31 mouse cellular contexts compared by ENCODE assay signal in genomic region chr5:66298856-66299255, GRCm38 (mm10). TPM values are rescaled to one million over a fixed set of nuclear protein-coding genes. Genes with fewer than 3 reads are reported as not detected.
DNase-seq lines count a peak whose midpoint lies in the region; ATAC-seq and TF ChIP-seq lines count a peak whose summit lies in the region.
"Had no signal": no experiment of that assay in that cellular context is flagged by ENCODE, and none has a peak within 500 bp of the region (broad histone marks: within the 10 kb centered on the region; RNA-seq: fewer than 3 reads in every experiment).

No protein-coding gene starts in this region.

- no peak for TF ChIP-seq CTCF in layer of hippocampus, adult 2 months (conservative IDR thresholded peaks at IDR 0.05)

- H3K4me3 ChIP-seq in forebrain, embryonic 14.5 days (ENCODE audit: low read depth, low read length): no peak overlapping the region
- no peak overlapping the region for H3K4me3 ChIP-seq in forebrain, embryonic 10.5 days
- no peak overlapping the region for H3K4me3 ChIP-seq in layer of hippocampus, adult 2 months
- H3K4me3 ChIP-seq: embryonic facial prominence, embryonic 10.5 days; embryonic facial prominence, embryonic 15.5 days; gastrocnemius, adult 2 months; heart, embryonic 15.5 days; hindbrain, embryonic 12.5 days; intestine, embryonic 15.5 days had no signal

- peaks cover 4% of the 10 kb centered on the region for H3K36me3 ChIP-seq in forebrain, embryonic 14.5 days (ENCODE audit: control insufficient read depth, insufficient read depth, low read length)
- peaks cover 10% of the 10 kb centered on the region; the same call in 1 of the 2 replicates for H3K36me3 ChIP-seq in forebrain, embryonic 10.5 days (replicated peaks)
- H3K36me3 ChIP-seq: intestine, embryonic 15.5 days had no signal

- H3K4me2 ChIP-seq in forebrain, embryonic 14.5 days (ENCODE audit: low read length): no peak overlapping the region
- H3K4me2 ChIP-seq: embryonic facial prominence, embryonic 15.5 days; heart, embryonic 15.5 days; hindbrain, embryonic 12.5 days; intestine, embryonic 15.5 days had no signal

- peak; percentile 16 for DNase-seq in adrenal gland, adult 2 months
- no peak for DNase-seq in adrenal gland, postnatal 25 days
- peak; percentile 35 for DNase-seq in forebrain, embryonic 14.5 days (ENCODE audit: low spot score)
- no peak for DNase-seq in forebrain, embryonic 10.5 days (ENCODE audit: extremely low spot score, low spot score)
- no peak for DNase-seq in layer of hippocampus, adult 2 months (ENCODE audit: low spot score in 2 of 2)
- no peak for DNase-seq in layer of hippocampus, adult 11-12 months (ENCODE audit: low spot score)
- DNase-seq in embryo, embryonic 11 days: no peak
- DNase-seq: cerebellum, adult 11-12 months; cerebellum, postnatal 14 days; gastrocnemius, adult 2 months; gastrocnemius, postnatal 36 days; heart, postnatal 36 days; kidney, adult 2 months; kidney, postnatal 4 days; layer of hippocampus, adult 9-11 months; liver; lung, adult 2 months; lung, postnatal 10 days; midbrain, embryonic 14.5 days; thymus, postnatal 14 days had no signal

- 77% methylated on average over 6 of the region's 6 CpGs for WGBS in forebrain, embryonic 14.5 days
- 97% methylated on average over 6 of the region's 6 CpGs for WGBS in forebrain, embryonic 10.5 days

- no peaks in the 10 kb centered on the region for H3K9me3 ChIP-seq in forebrain, embryonic 14.5 days (replicated peaks; ENCODE audit: control insufficient read depth, low read length)
- H3K9me3 ChIP-seq in forebrain, embryonic 10.5 days: no peaks in the 10 kb centered on the region
- H3K9me3 ChIP-seq: embryonic facial prominence, embryonic 10.5 days; embryonic facial prominence, embryonic 15.5 days; heart, embryonic 15.5 days; hindbrain, embryonic 12.5 days; intestine, embryonic 15.5 days had no signal

- no peaks in the 10 kb centered on the region for H3K27me3 ChIP-seq in forebrain, embryonic 14.5 days (replicated peaks; ENCODE audit: control insufficient read depth, insufficient read depth, low read length)
- no peaks in the 10 kb centered on the region for H3K27me3 ChIP-seq in forebrain, embryonic 10.5 days (ENCODE audit: poor library complexity, severe bottlenecking)
- H3K27me3 ChIP-seq: CH12.LX; embryonic facial prominence, embryonic 15.5 days; heart, embryonic 15.5 days; hindbrain, embryonic 12.5 days; intestine, embryonic 15.5 days had no signal

- no peak overlapping the region for H3K9ac ChIP-seq in forebrain, embryonic 14.5 days (ENCODE audit: low read length)
- H3K9ac ChIP-seq: embryonic facial prominence, embryonic 15.5 days; heart, embryonic 15.5 days; hindbrain, embryonic 12.5 days; intestine, embryonic 15.5 days; liver, embryonic 14.5 days had no signal

- ATAC-seq in forebrain, embryonic 14.5 days: no peak
- ATAC-seq: hindbrain, postnatal 0 days; intestine, embryonic 15.5 days had no signal

- no peak overlapping the region for H3K27ac ChIP-seq in forebrain, embryonic 14.5 days (ENCODE audit: low read depth, low read length)
- no peak overlapping the region for H3K27ac ChIP-seq in forebrain, embryonic 10.5 days
- H3K27ac ChIP-seq in layer of hippocampus, adult 2 months: peak overlapping the region; percentile 43; the same call in 1 of the 2 replicates
- H3K27ac ChIP-seq: embryonic facial prominence, embryonic 10.5 days; embryonic facial prominence, embryonic 15.5 days; gastrocnemius, adult 2 months; heart, embryonic 15.5 days; hindbrain, embryonic 12.5 days; hindbrain, postnatal 0 days; intestine, embryonic 15.5 days; kidney, postnatal 0 days; liver, embryonic 14.5 days; macrophage had no signal

- peaks cover 2% of the 10 kb centered on the region; the same call in 1 of the 2 replicates for H3K4me1 ChIP-seq in forebrain, embryonic 14.5 days (ENCODE audit: control insufficient read depth, insufficient read depth, low read length)
- no peaks in the 10 kb centered on the region for H3K4me1 ChIP-seq in forebrain, embryonic 10.5 days
- H3K4me1 ChIP-seq: embryonic facial prominence, embryonic 10.5 days; embryonic facial prominence, embryonic 15.5 days; heart, embryonic 15.5 days; hindbrain, embryonic 12.5 days; intestine, embryonic 15.5 days had no signal

RNA-seq across cellular contexts. Expression of gene Nsun7, which starts 39.2 kb away (rescaled TPM):
- total RNA-seq in adrenal gland, adult 2 months (2021): under 1 TPM; 0.40 to 0.45 TPM
- polyA plus RNA-seq in adrenal gland, adult 2 months (2012; rRNA removed): 0.22 TPM in 2 replicates
- 0.29 and 0.70 TPM in 2 replicates for total RNA-seq in adrenal gland, postnatal 25 days (2021)
- polyA plus RNA-seq in forebrain, embryonic 14.5 days (2014; fragmentation: Nextera tagmentation; extraction: Ambion mirVana): 0.74 and 1.2 TPM in 2 replicates
- 0.34 and 0.64 TPM in 2 replicates for polyA plus RNA-seq in forebrain, embryonic 10.5 days (2016; fragmentation: Nextera tagmentation; extraction: Ambion mirVana)
- 10 to 100 TPM; 12.6 to 14.6 TPM for total RNA-seq in layer of hippocampus, adult 2 months (2021)
- total RNA-seq: gastrocnemius, postnatal 36 days; monocyte, adult 5-6 weeks had no signal
- polyA plus RNA-seq: macrophage had no signal

Comparison
In these comparisons a context has a peak if more than half of its experiments do, and no peak if none do; other contexts are left out.
1. DNase-seq: peak in adrenal gland, adult 2 months (single experiment) and forebrain, embryonic 14.5 days (single experiment); none in adrenal gland, postnatal 25 days (single experiment), forebrain, embryonic 10.5 days (single experiment), layer of hippocampus, adult 2 months (0 of 2), layer of hippocampus, adult 11-12 months (single experiment) and embryo, embryonic 11 days (single experiment).